ENCODE assay signal across 8 mouse cellular contexts in genomic region chr17:5940792-5941191, GRCm38 (mm10). TPM values are rescaled to one million over a fixed set of nuclear protein-coding genes. Genes with fewer than 3 reads are reported as not detected.
A peak's percentile ranks its signal among the peaks of the same experiment; 100 is the strongest.
DNase-seq lines count a peak whose midpoint lies in the region; ATAC-seq and TF ChIP-seq lines count a peak whose summit lies in the region.

No protein-coding gene starts in this region.

- peaks cover 24% of the 10 kb centered on the region for H3K4me1 ChIP-seq in bone marrow macrophage, adult 2 months (ENCODE audit: control insufficient read depth, insufficient read depth, low read length)
- H3K4me1 ChIP-seq in embryonic facial prominence, embryonic 15.5 days = peaks cover 12% of the 10 kb centered on the region
- 0 out of 2 replicates have a peak, but pooled peaks cover 3% of the 10 kb centered on the region for H3K4me1 ChIP-seq in heart, embryonic 12.5 days (replicated peaks)
- peaks cover 28% of the 10 kb centered on the region for H3K4me1 ChIP-seq in kidney, embryonic 15.5 days
- peaks cover 0 to 7% of the 10 kb centered on the region in 2 experiments; a peak in 2 of 4 replicates for H3K4me1 ChIP-seq in liver, embryonic 14.5 days (replicated peaks; ENCODE audit: control insufficient read depth in 2 of 2, insufficient read depth in 2 of 2, low read length in 1 of 2)
- peaks cover 21% of the 10 kb centered on the region for H3K4me1 ChIP-seq in stomach, embryonic 15.5 days

- WGBS in embryonic facial prominence, embryonic 15.5 days = 1% methylated on average over 29 of the region's 38 CpGs
- under 1% methylated on average over 25 of the region's 38 CpGs for WGBS in heart, embryonic 12.5 days
- WGBS in kidney, embryonic 15.5 days = under 1% methylated on average over 31 of the region's 38 CpGs
- WGBS in liver, embryonic 14.5 days (ENCODE audit: insufficient replicate concordance) = 2% methylated on average over 31 of the region's 38 CpGs
- WGBS in stomach, embryonic 15.5 days = under 1% methylated on average over 32 of the region's 38 CpGs

- H3K4me3 ChIP-seq in bone marrow macrophage, adult 2 months (ENCODE audit: insufficient read depth, low read length) = peak overlapping the region; percentile 40
- H3K4me3 ChIP-seq in embryonic facial prominence, embryonic 15.5 days (replicated peaks) = peak overlapping the region; percentile 71
- H3K4me3 ChIP-seq in heart, embryonic 12.5 days = peak overlapping the region; percentile 68
- H3K4me3 ChIP-seq in kidney, embryonic 15.5 days (replicated peaks) = peak overlapping the region; percentile 72
- peak overlapping the region; percentile 16 to 27 for H3K4me3 ChIP-seq in liver, embryonic 14.5 days (ENCODE audit: insufficient read depth in 1 of 2, low read depth in 2 of 2, low read length in 2 of 2)
- H3K4me3 ChIP-seq in stomach, embryonic 15.5 days (replicated peaks) = peak overlapping the region; percentile 84

- TF ChIP-seq EP300 in liver, embryonic 14.5 days (IDR thresholded peaks at IDR 0.05; ENCODE audit: low read depth) = no peak

- 0 out of 2 replicates have a peak, but pooled peaks cover 3% of the 10 kb centered on the region for H3K27me3 ChIP-seq in embryonic facial prominence, embryonic 15.5 days
- H3K27me3 ChIP-seq in heart, embryonic 12.5 days (replicated peaks) = peaks cover 18% of the 10 kb centered on the region; the same call in 1 of the 2 replicates
- peaks cover 6% of the 10 kb centered on the region for H3K27me3 ChIP-seq in kidney, embryonic 15.5 days
- peaks cover 15% of the 10 kb centered on the region for H3K27me3 ChIP-seq in liver, embryonic 14.5 days (ENCODE audit: control insufficient read depth, insufficient read depth, low read length)
- no peaks in the 10 kb centered on the region for H3K27me3 ChIP-seq in stomach, embryonic 15.5 days (replicated peaks)

- no peaks in the 10 kb centered on the region for H3K9me3 ChIP-seq in embryonic facial prominence, embryonic 15.5 days (replicated peaks)
- H3K9me3 ChIP-seq in heart, embryonic 12.5 days (replicated peaks) = no peaks in the 10 kb centered on the region
- H3K9me3 ChIP-seq in kidney, embryonic 15.5 days (replicated peaks) = no peaks in the 10 kb centered on the region
- H3K9me3 ChIP-seq in liver, embryonic 14.5 days (ENCODE audit: control insufficient read depth, low read length) = no peaks in the 10 kb centered on the region
- no peaks in the 10 kb centered on the region for H3K9me3 ChIP-seq in stomach, embryonic 15.5 days

- no peak overlapping the region for H3K27ac ChIP-seq in bone marrow macrophage, adult 2 months (ENCODE audit: insufficient read depth, low read depth, low read length)
- H3K27ac ChIP-seq in embryonic facial prominence, embryonic 15.5 days (replicated peaks) = no peak overlapping the region
- no peak overlapping the region for H3K27ac ChIP-seq in heart, embryonic 12.5 days (ENCODE audit: poor library complexity, severe bottlenecking)
- peak overlapping the region; percentile 41; the same call in 1 of the 2 replicates for H3K27ac ChIP-seq in kidney, embryonic 15.5 days
- no peak overlapping the region for H3K27ac ChIP-seq in liver, embryonic 14.5 days
- H3K27ac ChIP-seq in stomach, embryonic 15.5 days = peak overlapping the region; percentile 44

- peak; percentile 88 for ATAC-seq in embryonic facial prominence, embryonic 15.5 days (ENCODE audit: insufficient number of reproducible peaks, low FRiP score, low TSS enrichment, low read depth)
- ATAC-seq in heart, embryonic 12.5 days (ENCODE audit: insufficient number of reproducible peaks, low FRiP score) = peak; percentile 85
- ATAC-seq in kidney, embryonic 15.5 days (replicated peaks; ENCODE audit: low FRiP score) = peak; percentile 90
- peak; percentile 78 for ATAC-seq in liver, embryonic 14.5 days (ENCODE audit: insufficient read depth)
- peak; percentile 90 for ATAC-seq in stomach, embryonic 15.5 days (ENCODE audit: insufficient read depth, low FRiP score, low read depth)

- H3K36me3 ChIP-seq in embryonic facial prominence, embryonic 15.5 days = no peaks in the 10 kb centered on the region
- no peaks in the 10 kb centered on the region for H3K36me3 ChIP-seq in heart, embryonic 12.5 days
- no peaks in the 10 kb centered on the region for H3K36me3 ChIP-seq in kidney, embryonic 15.5 days
- H3K36me3 ChIP-seq in liver, embryonic 14.5 days (replicated peaks; ENCODE audit: control insufficient read depth, insufficient read depth, low read depth) = no peaks in the 10 kb centered on the region
- H3K36me3 ChIP-seq in stomach, embryonic 15.5 days = no peaks in the 10 kb centered on the region

- no peak for TF ChIP-seq POLR2A in bone marrow macrophage, adult 2 months (IDR thresholded peaks at IDR 0.05; ENCODE audit: borderline replicate concordance, low read depth, low read length)

- H3K4me2 ChIP-seq in embryonic facial prominence, embryonic 15.5 days (replicated peaks) = peak overlapping the region; percentile 86
- peak overlapping the region; percentile 97 for H3K4me2 ChIP-seq in heart, embryonic 12.5 days
- H3K4me2 ChIP-seq in kidney, embryonic 15.5 days = peak overlapping the region; percentile 82
- peak overlapping the region; percentile 60 for H3K4me2 ChIP-seq in liver, embryonic 14.5 days (ENCODE audit: low read depth)
- H3K4me2 ChIP-seq in stomach, embryonic 15.5 days = peak overlapping the region; percentile 88

- peak; percentile 91 for DNase-seq in CD4-positive, CD25-positive, alpha-beta regulatory T cell, adult 2 months (ENCODE audit: low read depth, low spot score)
- peak in 2 of 3 experiments; percentile 24 to 32 for DNase-seq in liver, embryonic 14.5 days (ENCODE audit: low read depth in 3 of 3, low spot score in 3 of 3)
- DNase-seq in neural tube, embryonic 10.5 days (ENCODE audit: extremely low spot score, low spot score) = peak; percentile 84

- 0 out of 2 replicates have a peak, but pooled peaks have one; percentile 23 for TF ChIP-seq CTCF in bone marrow macrophage, adult 2 months (IDR thresholded peaks at IDR 0.05; ENCODE audit: low read depth, low read length)
- peak; percentile 70 for TF ChIP-seq CTCF in liver, embryonic 14.5 days (IDR thresholded peaks at IDR 0.05; ENCODE audit: low read depth)

- H3K9ac ChIP-seq in embryonic facial prominence, embryonic 15.5 days = no peak overlapping the region
- peak overlapping the region; percentile 80 for H3K9ac ChIP-seq in heart, embryonic 12.5 days
- H3K9ac ChIP-seq in kidney, embryonic 15.5 days = peak overlapping the region; percentile 46
- H3K9ac ChIP-seq in liver, embryonic 14.5 days (replicated peaks) = peak overlapping the region; percentile 31; the same call in 1 of the 2 replicates
- H3K9ac ChIP-seq in stomach, embryonic 15.5 days = peak overlapping the region; percentile 39

RNA-seq across cellular contexts. Expression of gene Synj2, which starts 0.3 kb away (rescaled TPM):
- 9.7 and 11.2 TPM in 2 replicates for polyA plus RNA-seq in bone marrow macrophage, adult 2 months (2012; ENCODE audit: insufficient read depth, insufficient read length, missing spikeins)
- polyA plus RNA-seq in embryonic facial prominence, embryonic 15.5 days (2015; fragmentation: Nextera tagmentation; extraction: Ambion mirVana) = 3.1 and 4.0 TPM in 2 replicates
- 3.8 and 3.9 TPM in 2 replicates for polyA plus RNA-seq in heart, embryonic 12.5 days (2016; fragmentation: Nextera tagmentation; extraction: Ambion mirVana)
- 3.2 and 3.8 TPM in 2 replicates for polyA plus RNA-seq in kidney, embryonic 15.5 days (2015; fragmentation: Nextera tagmentation; extraction: Ambion mirVana)
- polyA plus RNA-seq in liver, embryonic 14.5 days (2012; rRNA removed) = 1.3 and 1.9 TPM in 2 replicates
- polyA plus RNA-seq in liver, embryonic 14.5 days (2014; fragmentation: Nextera tagmentation; extraction: Ambion mirVana) = 1.6 TPM in 2 replicates
- polyA plus RNA-seq in stomach, embryonic 15.5 days (2015; fragmentation: Nextera tagmentation; extraction: Ambion mirVana) = 5.9 and 6.6 TPM in 2 replicates

Comparison
In these comparisons a context has a peak if more than half of its experiments do, and no peak if none do; other contexts are left out.
1. DNase-seq: peak in every context shown above with its lines; median percentile 91 in CD4-positive, CD25-positive, alpha-beta regulatory T cell, adult 2 months; 84 in neural tube, embryonic 10.5 days; 28 in liver, embryonic 14.5 days.
2. H3K27ac ChIP-seq: peak in kidney, embryonic 15.5 days (single experiment) and stomach, embryonic 15.5 days (single experiment); none in bone marrow macrophage, adult 2 months (single experiment), embryonic facial prominence, embryonic 15.5 days (single experiment), heart, embryonic 12.5 days (single experiment) and liver, embryonic 14.5 days (single experiment).
3. H3K4me3 ChIP-seq: peak in every context shown above with its lines; median percentile 84 in stomach, embryonic 15.5 days; 72 in kidney, embryonic 15.5 days; 71 in embryonic facial prominence, embryonic 15.5 days; 68 in heart, embryonic 12.5 days; 40 in bone marrow macrophage, adult 2 months; 22 in liver, embryonic 14.5 days.
4. Peak in every context shown above with its lines, with median percentiles within 50 percentile points of each other: ATAC-seq and H3K4me2 ChIP-seq.